Mouse (Mus musculus): Measurements from ENCODE around the gene Nrxn1.

- TF ChIP-seq CTCF (IDR thresholded peaks at IDR 0.05; ENCODE audit: low read depth, low read length), result no peak
- no peak for TF ChIP-seq POLR2A (IDR thresholded peaks at IDR 0.05; ENCODE audit: extremely low read depth, insufficient read depth, low read length)
Observed at GRCm38 (mm10) chr17:91093042-91093080, at the start of gene Nrxn1.
